Mouse (Mus musculus) megakaryocyte, embryonic 14.5 days (primary cell): ENCODE measurements at regions not wholly inside any gene's neighbourhood (a gene's known extent, or its start where the extent isn't known, plus 50 kb on each side); places are given as distances from the start of the nearest gene placed in this dataset.

Source experiments
- H3K27me3 ChIP-seq: replicated peaks from 2 replicates; pipeline ENCODE3; 2012; ENCODE audit warnings: inconsistent platforms
- H3K36me3 ChIP-seq: replicated peaks from 2 replicates; pipeline ENCODE3; 2012; ENCODE audit warnings: low read length, inconsistent platforms, mixed read lengths
- H3K4me1 ChIP-seq: 2 replicates; pipeline ENCODE4 v1.6.1; 2012; ENCODE audit warnings: inconsistent platforms
- H3K4me3 ChIP-seq: replicated peaks from 2 replicates; pipeline ENCODE3; 2012; ENCODE audit warnings: moderate library complexity, mild to moderate bottlenecking, inconsistent platforms
- H3K9me3 ChIP-seq: 2 replicates; pipeline ENCODE4 v1.6.1; 2012; ENCODE audit warnings: inconsistent platforms
- FLI1 ChIP-seq: IDR thresholded peaks from 2 replicates; pipeline ENCODE4 v1.6.1; 2012; ENCODE audit warnings: low read length, inconsistent platforms, mixed read lengths
- GATA1 ChIP-seq: IDR thresholded peaks from 3 replicates; pipeline ENCODE4 v1.6.1; 2012; ENCODE audit warnings: mixed read lengths, low read length, inconsistent platforms, borderline replicate concordance

- Histone ChIP-seq H3K27me3 (peaks cover 3% of the 10 kb centered on the region), H3K4me3 (no peak overlapping the region), H3K4me1 (peaks cover 23% of the 10 kb centered on the region), H3K36me3 (no peaks in the 10 kb centered on the region), H3K9me3 (no peaks in the 10 kb centered on the region)
- no peak for TF ChIP-seq GATA1
- no peak for TF ChIP-seq FLI1
Observed at GRCm38 (mm10) chr7:115062817-115063216, 319.3 kb downstream of the Insc start.

GRCm38 (mm10) chr7:115067641-115068040 is 324.1 kb downstream of the Insc start:
- H3K9me3 ChIP-seq: no peaks in the 10 kb centered on the region
- H3K27me3 ChIP-seq: peaks cover 7% of the 10 kb centered on the region
- H3K4me1 ChIP-seq: peaks cover 14% of the 10 kb centered on the region
- H3K4me3 ChIP-seq: no peak overlapping the region
- TF ChIP-seq FLI1 (no peak), GATA1 (no peak)
- H3K36me3 ChIP-seq: no peaks in the 10 kb centered on the region

- Histone ChIP-seq H3K36me3 (no peaks in the 10 kb centered on the region), H3K4me1 (peaks cover 26% of the 10 kb centered on the region), H3K4me3 (no peak overlapping the region), H3K9me3 (no peaks in the 10 kb centered on the region), H3K27me3 (peaks cover 7% of the 10 kb centered on the region)
- TF ChIP-seq FLI1 (no peak), GATA1 (no peak)
Observed at GRCm38 (mm10) chr7:115073406-115073805, 329.9 kb downstream of the Insc start.

- Histone ChIP-seq H3K4me3 (no peak overlapping the region), H3K36me3 (no peaks in the 10 kb centered on the region), H3K9me3 (no peaks in the 10 kb centered on the region), H3K27me3 (peaks cover 6% of the 10 kb centered on the region), H3K4me1 (peaks cover 26% of the 10 kb centered on the region)
- TF ChIP-seq GATA1 (no peak), FLI1 (no peak)
Observed at GRCm38 (mm10) chr7:115076781-115077180, 333.3 kb downstream of the Insc start.

- TF ChIP-seq GATA1: no peak
- no peak for TF ChIP-seq FLI1
- Histone ChIP-seq H3K27me3 (no peaks in the 10 kb centered on the region), H3K9me3 (no peaks in the 10 kb centered on the region), H3K4me3 (peak overlapping the region; percentile 67), H3K36me3 (no peaks in the 10 kb centered on the region), H3K4me1 (peaks cover 22% of the 10 kb centered on the region)
Observed at GRCm38 (mm10) chr7:115084711-115085380, 341.4 kb downstream of the Insc start.

GRCm38 (mm10) chr7:115086542-115087448 is 343.3 kb downstream of the Insc start:
- peaks cover 22% of the 10 kb centered on the region for H3K4me1 ChIP-seq
- H3K4me3 ChIP-seq: no peak overlapping the region
- H3K27me3 ChIP-seq: peaks cover 2% of the 10 kb centered on the region
- TF ChIP-seq FLI1 (no peak), GATA1 (no peak)
- no peaks in the 10 kb centered on the region for H3K36me3 ChIP-seq
- H3K9me3 ChIP-seq: no peaks in the 10 kb centered on the region

- Histone ChIP-seq H3K9me3 (no peaks in the 10 kb centered on the region), H3K4me3 (no peak overlapping the region), H3K4me1 (no peaks in the 10 kb centered on the region; the same call in 1 of the 2 replicates), H3K36me3 (no peaks in the 10 kb centered on the region), H3K27me3 (peaks cover 2% of the 10 kb centered on the region)
- TF ChIP-seq FLI1: no peak
Observed at GRCm38 (mm10) chr7:115092481-115093050, 349.1 kb downstream of the Insc start.

GRCm38 (mm10) chr7:115106041-115106440 is 362.5 kb downstream of the Insc start:
- H3K27me3 ChIP-seq: peaks cover 2% of the 10 kb centered on the region
- no peaks in the 10 kb centered on the region for H3K36me3 ChIP-seq
- H3K9me3 ChIP-seq: no peaks in the 10 kb centered on the region
- H3K4me1 ChIP-seq: peaks cover 4% of the 10 kb centered on the region
- peak overlapping the region; percentile 23 for H3K4me3 ChIP-seq
- TF ChIP-seq GATA1: no peak

- H3K4me1 ChIP-seq: peaks cover 6% of the 10 kb centered on the region
- peaks cover 10% of the 10 kb centered on the region for H3K9me3 ChIP-seq
- H3K36me3 ChIP-seq: no peaks in the 10 kb centered on the region
- no peak for TF ChIP-seq GATA1
- TF ChIP-seq FLI1: no peak
- peaks cover 15% of the 10 kb centered on the region for H3K27me3 ChIP-seq
- no peak overlapping the region for H3K4me3 ChIP-seq
Observed at GRCm38 (mm10) chr7:115112282-115112681, 368.8 kb downstream of the Insc start.

GRCm38 (mm10) chr7:115123283-115123682 is 379.8 kb downstream of the Insc start:
- TF ChIP-seq FLI1 (no peak), GATA1 (no peak)
- Histone ChIP-seq H3K4me1 (peaks cover 8% of the 10 kb centered on the region), H3K9me3 (peaks cover 10% of the 10 kb centered on the region), H3K4me3 (no peak overlapping the region), H3K27me3 (peaks cover 12% of the 10 kb centered on the region), H3K36me3 (no peaks in the 10 kb centered on the region)
